Mouse (Mus musculus) spleen, postnatal 36 days (tissue): ENCODE results near the gene Phf14.
A peak's percentile ranks its signal among the peaks of the same experiment; 100 is the strongest.
"Not testable (repeated sequence)": the region's sequence is repeated elsewhere in the genome, so short reads cannot be mapped to it uniquely, and the experiment has no call there.

Experiments
- DNase-seq, 2 experiments: peaks; one replicate each; pipeline ENCODE4 v3.0.0; 2022; ENCODE audit warnings: low spot score in 2 of 2, mixed read lengths in 1 of 2

Phf14 gene

DNA sequence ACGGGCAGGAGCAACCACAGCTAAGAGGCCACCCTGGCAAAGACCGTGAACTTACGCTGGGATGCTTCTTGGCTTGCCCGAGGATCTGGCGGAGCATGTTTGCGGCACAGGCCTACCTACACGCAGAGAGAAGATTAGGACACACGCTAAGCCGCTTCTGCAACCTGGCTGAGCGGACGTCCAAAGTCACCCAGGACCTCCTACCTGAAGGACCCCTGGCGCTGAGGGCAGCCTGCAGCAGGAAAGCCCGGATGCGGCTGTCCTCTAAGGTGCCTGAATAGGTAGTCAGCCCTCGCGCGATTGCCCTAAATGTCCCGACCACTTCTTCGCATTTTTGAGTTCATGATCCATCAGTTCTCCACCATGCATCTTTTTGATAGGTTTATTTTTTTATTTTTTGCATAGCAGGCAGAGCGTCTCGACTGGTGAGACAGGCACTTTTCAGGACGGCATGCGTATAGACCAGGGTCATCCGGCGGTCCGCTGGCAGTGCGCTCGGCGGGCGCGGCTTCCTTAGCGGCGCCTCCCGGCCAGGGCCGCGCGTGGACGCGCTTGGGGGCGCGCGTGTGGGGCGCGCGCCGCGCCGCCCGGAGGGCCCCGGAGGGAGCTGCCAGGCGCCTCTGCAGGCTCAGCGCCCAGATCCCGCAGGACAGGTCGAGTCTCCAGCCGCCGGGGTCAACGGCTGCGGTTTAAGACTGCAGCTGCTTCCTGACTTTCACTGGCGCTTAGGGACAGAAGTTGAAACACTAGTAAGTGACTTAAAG is at the start of gene Phf14, which contains the start of gene Ndufa4:
Gene Phf14, plus strand, starts transcription at position 541 of the 764 bp plus-strand sequence.
Gene Ndufa4, minus strand, starts transcription at position 229 of the 764 bp plus-strand sequence.
- DNase-seq = peak; percentile 90

DNA sequence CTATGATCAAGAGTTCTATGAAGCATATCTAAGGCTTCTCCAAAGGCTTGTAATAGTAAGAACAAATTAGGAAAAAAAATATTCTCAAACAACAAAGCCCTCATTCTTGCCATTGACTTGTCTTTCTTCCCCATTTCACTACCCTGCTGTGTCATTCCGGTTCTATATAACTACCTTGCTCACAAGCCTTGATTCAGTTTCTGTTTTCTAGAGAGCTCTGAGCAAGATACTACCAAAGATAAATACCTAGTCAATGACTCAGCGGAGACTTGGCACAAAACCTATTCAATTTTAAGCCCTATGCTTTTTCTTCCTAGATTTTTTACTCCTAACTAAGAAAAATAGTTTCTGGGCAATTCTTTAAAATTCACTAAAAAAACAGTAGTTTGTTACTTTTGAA is 32.2 kb upstream of the Phf14 start:
- DNase-seq = not testable (repeated sequence)

DNA sequence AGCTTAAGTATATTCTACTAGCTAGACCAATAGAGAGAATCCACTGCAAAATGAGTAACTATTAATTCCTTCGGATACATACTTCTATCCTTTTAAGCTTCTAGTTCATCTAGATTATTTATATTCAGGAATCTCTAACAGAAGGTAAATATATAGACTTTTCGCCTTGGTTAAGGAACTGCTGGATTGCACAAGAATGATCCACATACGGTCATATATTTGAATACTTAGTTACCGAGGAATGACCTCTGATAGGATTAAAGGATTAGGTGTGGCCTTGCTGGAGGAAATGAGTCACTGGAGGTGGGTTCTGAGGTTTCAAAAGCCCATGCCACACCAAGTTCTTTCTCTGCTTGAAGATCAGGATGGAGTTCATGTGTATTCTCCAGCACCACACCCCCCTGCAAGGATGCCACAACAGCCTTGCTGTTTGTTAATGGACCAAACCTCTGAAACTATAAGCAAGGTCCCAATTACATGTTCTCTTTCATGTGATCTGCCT is 6.7 kb upstream of the Phf14 start:
- DNase-seq = no peak

DNA sequence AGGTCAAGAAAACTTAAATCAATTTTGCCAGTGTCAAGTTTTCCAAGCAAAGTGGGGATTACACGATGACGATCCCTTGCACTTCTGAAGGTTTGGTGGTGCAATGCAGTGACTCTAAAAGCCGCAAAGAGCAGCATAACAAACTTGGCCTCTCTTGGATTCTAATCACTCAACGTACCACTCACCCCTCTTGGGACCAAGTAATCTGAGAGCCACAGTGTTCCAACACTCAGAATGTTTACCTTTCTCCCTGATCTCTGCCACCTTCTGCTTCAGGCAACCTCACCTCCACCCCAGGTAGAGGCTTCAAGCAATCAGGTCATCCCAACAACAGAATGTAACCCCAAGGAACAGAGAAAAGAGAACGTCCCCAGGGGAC is 730 bp upstream of the Phf14 start:
- DNase-seq = no peak

DNA sequence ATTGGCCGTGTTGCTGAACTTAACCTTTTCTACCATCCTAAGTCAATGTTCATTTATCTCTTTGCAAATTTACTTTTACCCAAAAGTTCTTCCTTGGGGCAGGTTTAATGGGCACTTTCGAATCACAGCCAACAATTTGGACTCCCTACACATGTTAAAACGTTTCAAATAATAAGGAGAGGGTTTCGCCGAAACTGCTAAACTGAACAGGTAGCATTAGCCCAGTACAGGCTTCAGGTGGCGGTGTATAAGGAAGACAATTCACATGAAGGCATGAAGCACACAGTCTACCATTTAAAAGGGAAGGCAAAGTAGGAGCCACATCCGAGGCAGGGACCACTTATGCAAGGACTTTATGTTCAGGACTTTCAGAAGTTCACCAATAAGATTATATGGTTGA is 561 bp downstream of the Phf14 start:
- DNase-seq = peak in 1 of 2 experiments; percentile 7

DNA sequence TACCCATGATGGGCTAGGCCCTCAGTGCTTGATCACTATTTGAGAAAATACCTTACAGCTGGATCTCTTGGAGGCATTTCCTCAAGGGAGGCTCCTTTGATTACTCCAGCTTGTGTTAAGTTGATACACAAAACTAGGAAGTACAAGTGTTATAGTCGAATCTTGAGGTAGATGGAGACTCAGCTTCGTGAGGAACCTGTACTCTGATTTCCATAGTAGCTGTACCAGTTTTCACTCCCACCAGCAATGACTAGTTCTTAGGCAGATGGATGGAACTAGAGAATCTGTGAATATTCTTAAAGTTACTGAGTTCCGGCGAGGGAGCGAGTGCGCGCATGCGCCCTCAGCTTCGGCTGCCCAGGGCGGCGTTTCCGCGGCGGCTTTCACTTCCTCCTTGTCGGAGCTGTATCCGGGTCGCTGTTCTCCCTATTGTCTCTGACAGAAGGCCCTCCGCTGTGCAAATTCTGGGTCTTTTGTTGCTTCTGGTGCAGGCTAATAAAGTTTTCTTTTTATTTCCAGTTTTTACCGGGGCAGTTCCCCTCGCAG is 18.0 kb downstream of the Phf14 start:
- DNase-seq = peak; percentile 86 to 89

DNA sequence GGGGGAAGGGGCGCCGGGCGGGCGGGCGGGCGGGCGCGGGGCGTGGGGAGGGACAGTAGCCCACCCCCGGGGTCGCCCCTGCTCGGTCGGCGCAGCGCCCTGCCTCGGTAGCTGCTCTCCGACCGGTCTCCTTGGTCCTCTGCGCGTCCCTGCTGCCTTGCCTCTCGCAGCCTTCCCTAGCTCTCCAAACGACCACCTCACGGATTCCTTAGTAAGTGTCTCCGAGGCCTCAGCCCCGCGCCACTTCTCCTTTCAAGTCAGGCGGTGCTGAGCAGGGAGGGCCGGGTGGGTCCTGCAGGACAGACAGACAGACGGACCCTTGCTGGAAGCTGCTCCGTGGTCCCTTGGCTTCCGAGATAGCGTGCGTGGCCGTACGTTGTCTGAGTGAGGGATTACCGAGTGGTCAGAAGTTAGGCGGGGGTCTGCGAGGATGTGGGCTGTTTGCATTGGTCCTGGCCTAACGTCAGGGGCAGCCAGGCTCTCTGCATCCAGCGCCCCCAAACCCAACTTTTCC is 18.5 kb downstream of the Phf14 start:
- peak; percentile 18 to 31 for DNase-seq

DNA sequence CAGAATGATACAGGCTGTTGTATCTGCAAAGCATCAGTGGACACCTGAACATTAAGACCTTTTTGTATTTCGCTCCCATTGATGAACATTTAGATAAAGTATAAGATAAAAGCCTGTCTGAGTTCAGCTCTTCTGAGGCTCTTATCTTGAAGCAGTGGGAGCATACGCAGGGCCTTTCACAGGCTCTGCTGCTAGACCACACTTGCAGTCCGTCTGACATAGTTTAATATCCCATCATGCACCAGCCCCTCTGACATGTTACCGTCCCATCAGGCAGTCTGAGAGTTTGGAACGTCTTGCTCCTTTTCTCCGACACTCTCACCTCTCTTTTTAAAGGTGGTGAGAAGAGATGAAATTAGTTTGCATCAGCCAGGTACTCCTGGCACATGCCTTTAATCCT is 19.9 kb downstream of the Phf14 start:
- DNase-seq = no peak

DNA sequence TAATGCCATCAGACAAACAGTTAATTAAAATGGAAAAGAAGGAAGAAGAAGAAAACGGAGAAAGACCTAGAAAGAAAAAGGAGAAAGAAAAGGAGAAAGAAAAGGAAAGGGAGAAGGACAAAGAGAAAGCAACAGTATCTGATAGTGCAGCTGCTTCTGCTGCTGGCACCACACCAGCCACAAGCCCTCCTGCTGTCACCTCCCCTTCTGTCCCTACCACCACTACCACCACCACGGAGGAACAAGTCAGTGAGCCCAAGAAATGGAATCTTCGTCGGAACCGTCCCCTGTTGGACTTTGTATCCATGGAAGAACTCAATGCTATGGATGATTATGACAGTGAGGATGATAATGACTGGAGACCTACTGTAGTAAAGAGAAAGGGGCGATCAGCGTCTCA is 25.8 kb downstream of the Phf14 start:
- no peak for DNase-seq

DNA sequence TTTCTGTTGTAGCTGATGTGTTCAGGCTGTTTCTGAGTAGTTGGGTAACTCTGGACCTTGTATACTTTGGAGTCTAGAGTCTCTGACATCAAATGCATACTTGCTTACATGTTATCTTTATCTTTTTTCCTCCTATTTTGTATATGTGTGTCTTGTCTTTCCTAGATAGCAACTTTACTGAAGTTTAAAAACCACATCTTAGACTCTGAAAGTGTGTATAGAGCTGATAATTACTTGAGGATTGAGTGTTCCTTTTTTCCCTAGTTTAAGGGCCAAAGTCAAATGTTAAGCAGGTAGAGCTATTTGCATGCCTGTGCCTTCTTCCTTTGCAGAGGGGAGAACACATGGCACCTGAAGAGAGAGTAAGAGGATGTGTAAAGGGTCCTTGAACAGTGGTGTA is 33.3 kb downstream of the Phf14 start:
- DNase-seq = no peak

DNA sequence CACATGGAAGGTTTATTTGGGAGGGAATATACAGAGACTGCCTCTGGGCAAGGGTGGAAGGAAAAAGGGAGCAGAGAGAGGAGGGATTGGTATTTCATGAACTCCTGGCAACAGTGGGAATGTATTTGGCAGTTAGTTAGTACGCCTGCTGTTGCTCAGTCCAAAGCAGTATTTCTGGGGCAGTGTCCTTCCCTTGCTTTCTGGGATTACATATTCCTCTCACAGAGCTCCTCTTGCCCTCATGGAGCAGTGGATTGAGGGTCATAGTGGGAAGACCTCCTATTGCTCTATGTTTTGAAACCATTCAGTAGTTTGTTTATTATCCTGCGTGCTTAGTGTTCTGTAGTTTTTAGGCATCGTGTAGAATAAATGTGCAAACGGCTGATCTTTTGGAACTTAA is 34.5 kb downstream of the Phf14 start:
- DNase-seq = no peak

DNA sequence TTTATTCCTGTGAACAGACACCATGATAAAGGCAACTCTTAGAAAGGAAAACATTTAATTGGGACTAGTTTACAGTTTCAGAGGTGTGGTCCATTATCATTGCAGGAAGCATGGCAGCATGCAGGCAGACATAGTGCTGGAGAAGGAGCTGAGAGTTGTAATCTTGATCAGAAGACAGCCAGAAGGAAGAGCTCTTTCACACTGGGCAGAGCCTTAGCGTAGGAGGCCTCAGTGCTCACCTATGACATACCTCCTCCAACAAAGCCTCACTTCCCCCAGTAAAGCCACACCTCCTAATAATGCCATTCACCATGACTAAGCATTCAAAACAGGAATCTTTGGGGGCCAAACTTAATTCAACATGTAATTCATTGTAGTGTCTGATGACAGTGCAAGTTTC is 40.5 kb downstream of the Phf14 start:
- DNase-seq = no peak

DNA sequence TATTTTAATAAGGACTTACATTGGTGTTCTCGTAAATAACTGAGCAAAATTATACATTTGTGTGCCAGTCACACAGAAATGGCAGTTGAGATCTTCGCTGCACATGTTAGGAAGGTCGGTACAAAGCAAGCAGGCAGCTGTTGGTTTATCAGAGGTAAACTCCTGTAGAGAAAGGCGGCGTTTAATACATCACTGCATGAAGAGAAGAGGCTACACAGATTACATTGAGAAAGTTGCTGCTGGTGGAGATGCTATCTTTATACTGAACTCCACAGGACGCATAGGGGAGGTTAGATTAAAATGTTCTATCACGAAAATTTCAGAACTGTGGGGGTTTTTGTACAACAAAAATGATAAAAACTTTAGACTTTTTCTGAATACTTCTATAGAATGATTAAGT is 52.6 kb downstream of the Phf14 start:
- DNase-seq = no peak

DNA sequence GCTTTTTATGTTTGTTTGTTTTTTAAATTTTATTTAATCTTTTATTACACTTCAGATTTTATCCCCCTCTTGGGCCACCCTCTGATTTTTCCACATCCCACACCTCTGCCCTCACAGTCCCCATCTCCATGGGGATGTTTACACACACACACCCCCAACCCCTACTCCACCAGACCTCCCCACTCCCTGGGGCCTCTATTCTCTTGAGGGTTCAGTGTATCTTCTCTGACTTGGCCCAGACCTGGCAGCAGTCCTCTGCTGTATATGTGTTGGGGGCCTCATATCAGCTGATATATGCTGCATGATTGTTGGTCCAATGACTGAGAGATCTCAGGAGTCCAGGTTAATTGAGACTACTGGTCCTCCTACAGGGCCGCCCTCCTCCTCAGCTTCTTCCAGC is 86.2 kb downstream of the Phf14 start:
- no peak for DNase-seq

DNA sequence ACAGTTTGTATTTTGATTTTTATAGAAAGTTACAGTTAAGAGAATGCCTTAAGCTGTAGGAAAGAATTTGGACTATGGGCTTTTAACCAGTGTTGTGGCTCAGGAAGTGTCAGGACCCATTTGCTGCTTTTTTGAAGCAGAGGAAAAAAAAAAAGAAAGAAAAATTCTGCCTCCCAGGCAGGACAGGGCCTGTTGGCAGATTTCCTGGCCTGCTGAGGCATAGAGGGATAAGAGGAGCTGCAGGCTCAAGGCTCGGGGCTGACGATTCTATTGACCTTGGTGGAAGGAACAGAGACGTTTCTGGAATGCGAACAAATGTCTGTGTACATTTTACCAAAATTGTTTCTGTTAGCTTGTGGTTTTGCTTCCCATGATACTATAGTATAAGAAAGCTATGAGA is 91.0 kb downstream of the Phf14 start:
- no peak for DNase-seq

DNA sequence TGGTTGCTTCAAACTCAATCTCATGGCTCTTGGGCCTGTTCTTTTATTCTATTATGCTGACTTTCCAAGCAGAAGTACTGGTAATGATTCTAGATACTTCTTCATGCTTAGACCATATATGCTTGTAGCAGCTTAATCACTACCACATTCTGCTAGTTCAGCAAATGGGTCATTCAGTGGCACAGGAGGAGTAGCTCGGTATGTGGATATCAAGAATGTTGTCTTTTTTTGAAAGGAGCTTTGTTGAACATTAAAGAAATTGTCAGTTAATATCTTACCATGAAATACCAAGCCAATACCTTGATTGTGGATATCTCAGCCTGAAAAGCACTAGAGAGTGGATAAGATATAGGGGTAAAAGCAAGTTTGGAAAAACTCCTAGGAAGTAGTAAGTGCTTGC is 91.9 kb downstream of the Phf14 start:
- no peak for DNase-seq

DNA sequence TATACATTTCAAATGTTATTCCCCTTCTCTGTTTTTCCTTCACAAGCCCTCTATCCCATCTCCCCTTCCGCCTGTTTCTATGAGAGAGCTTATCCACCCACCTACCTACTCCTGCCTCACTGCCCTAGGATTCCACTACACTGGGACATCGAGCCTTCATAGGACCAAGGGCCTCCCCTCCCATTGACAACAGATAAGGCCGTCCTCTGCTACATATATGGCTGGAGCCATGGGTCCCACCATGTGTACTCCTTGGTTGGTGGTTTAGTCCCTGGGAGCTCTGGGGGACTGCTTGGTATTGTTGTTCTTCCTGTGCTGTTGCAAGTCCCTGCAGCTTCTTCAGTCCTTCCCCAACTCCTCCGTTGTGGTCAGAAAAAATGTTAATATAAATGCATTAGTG is 97.8 kb downstream of the Phf14 start:
- DNase-seq = no peak

DNA sequence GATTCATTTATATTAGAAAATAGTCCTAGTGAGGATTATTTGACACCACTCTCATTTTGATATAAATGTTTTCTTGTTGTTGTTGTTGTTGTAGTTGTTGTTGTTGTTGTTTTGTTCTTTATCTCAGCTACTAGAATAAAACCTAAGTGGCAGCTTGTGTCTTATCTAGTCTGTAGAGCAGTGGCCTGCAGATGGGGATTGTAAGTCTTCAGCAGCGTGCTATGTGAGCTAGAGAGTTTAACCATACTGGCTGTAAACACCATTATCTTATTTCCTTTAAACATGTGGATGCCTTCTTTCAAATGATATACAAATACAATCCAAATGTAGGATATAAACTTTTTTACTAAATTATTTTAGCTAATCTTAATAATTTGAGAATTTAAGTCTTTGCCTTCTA is 98.4 kb downstream of the Phf14 start:
- DNase-seq = no peak

DNA sequence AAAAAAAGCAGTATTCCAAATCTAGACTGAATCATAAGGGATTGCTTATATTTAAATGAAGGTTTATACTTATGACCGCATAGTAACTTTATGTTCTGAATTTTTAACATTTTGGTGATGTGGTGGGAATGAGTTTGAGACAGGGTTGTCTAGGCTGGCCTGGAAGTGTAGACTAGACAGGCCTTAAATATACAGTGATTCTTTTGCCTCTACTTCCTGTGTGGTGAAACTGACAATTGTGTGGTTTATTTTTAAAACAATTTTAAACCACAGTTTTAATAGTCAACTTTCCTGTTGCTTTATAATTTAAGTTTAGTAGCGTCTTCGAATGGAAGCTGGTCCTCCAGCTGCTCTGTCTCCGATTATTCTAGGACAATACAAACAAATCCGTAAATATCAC is 104.5 kb downstream of the Phf14 start:
- no peak for DNase-seq

DNA sequence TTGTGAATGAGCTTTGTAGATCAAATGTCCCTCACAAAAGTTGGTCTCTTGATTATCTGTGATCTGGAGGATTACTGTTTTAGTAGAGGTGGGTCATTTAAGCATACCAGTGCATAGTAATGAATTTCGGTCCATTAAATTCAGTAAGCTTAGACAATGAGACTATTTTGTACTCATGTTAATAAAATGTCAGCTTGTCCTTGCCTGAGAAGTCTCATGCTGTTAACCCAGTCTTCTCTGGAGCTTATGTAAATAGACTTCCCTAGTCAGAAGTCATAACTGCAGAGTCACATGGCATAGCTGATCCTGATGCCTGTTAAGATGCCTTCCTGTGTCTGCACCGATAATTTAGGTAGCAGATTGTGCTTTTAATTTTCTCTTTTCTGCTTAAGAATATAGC is 106.4 kb downstream of the Phf14 start:
- DNase-seq = no peak

DNA sequence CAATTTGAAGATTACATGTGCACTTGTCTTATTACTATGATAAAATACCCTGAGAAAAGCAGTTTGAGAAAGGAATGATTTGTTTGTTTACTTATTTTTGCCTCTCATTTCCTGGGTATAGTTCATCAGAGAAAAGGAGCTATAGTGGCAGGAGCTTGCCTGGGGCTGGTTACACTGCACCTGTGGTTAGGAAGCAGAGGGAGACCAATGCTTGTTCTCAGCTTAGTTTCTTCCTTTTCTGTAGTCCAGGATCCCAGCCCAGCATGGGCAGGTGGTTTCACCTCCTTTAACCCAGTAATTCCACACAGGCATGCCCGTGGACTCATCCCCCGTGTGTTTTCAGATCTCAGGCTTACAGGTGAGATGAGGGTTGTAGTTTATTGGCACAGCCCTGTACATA is 107.1 kb downstream of the Phf14 start:
- no peak for DNase-seq

DNA sequence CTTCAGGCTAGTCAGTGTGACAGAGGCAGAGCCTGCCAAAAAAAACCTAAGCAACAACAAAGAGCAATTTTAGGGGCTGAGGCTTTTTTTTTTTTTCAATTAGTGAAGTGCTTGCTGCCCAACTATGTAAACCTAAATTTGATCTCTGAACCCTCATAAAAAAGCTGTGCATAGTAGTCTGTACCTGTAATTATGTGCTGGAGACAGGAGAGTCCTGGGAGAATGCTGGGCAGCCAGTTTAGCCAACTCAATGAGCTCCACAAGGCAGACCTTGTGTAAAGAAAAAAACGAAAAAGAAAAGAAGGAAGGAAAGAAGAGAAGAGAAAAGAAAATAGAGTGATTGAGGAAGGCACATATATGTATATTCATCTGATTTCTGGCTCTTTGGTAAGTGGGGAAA is 112.1 kb downstream of the Phf14 start:
- DNase-seq = no peak

DNA sequence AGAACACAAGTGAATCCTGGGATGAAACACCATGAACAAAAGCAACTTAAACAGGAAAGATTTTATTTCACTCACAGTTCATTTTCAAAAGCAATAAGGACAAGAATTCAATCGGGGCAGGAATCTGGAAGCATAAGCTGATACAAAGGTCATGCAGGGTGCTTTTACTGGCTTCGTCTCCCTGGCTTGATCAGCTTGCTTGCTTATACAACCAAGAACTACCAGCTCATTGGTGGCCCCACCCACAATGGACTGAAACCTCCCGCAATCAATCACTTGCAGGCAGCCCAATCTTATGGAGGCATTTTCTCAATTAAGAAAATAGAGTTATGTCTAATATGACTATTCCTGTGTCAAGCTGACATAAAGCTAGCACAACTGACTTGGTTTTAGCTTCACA is 112.5 kb downstream of the Phf14 start:
- DNase-seq = no peak
